Mouse (Mus musculus): Measurements from ENCODE around the gene Cnot1. TPM values are rescaled to one million over a fixed set of nuclear protein-coding genes. Genes with fewer than 3 reads are reported as not detected.
A peak's percentile ranks its signal among the peaks of the same experiment; 100 is the strongest.

Cnot1 gene
- polyA plus RNA-seq, 1 experiment from 2014 or later: 76.6 TPM

- Histone ChIP-seq H3K9me3 (ENCODE audit: low read length) (no peaks in the 10 kb centered on the region), H3K9ac (replicated peaks; ENCODE audit: low read length) (peak within 1 kb of the TSS; percentile 55), H3K4me1 (ENCODE audit: insufficient read depth, low read length) (peaks cover 15% of the 10 kb centered on the region), H3K27ac (ENCODE audit: low read length) (no peak within 1 kb of the TSS), H3K27me3 (ENCODE audit: insufficient read depth, low read length) (peaks cover 62% of the 10 kb centered on the region), H3K36me3 (ENCODE audit: insufficient read depth, low read length) (no peaks in the 10 kb centered on the region), H3K4me2 (replicated peaks; ENCODE audit: low read depth, low read length) (peak within 1 kb of the TSS; percentile 98), H3K4me3 (ENCODE audit: low read length) (peak within 1 kb of the TSS; percentile 60)
- no peak for ATAC-seq (ENCODE audit: low FRiP score, low TSS enrichment)
- WGBS: 24% methylated on average over 9 of the region's 9 CpGs
These were observed 130.6 kb downstream of the Cnot1 start, which contains the start of gene Ndrg4 for GRCm38 (mm10) chr8:95676631-95677030. Gene Ndrg4, plus strand, starts transcription at chr8:95676980.

GRCm38 (mm10) chr8:95672811-95673210 lies 134.5 kb downstream of the Cnot1 start:
- Histone ChIP-seq H3K27me3 (ENCODE audit: insufficient read depth, low read length) (peaks cover 33% of the 10 kb centered on the region), H3K27ac (ENCODE audit: low read length) (no peak overlapping the region)
- WGBS: 73% methylated on average over 5 of the region's 5 CpGs

GRCm38 (mm10) chr8:95671861-95672260 lies 135.4 kb downstream of the Cnot1 start:
- Histone ChIP-seq H3K27me3 (ENCODE audit: insufficient read depth, low read length) (peaks cover 23% of the 10 kb centered on the region), H3K27ac (ENCODE audit: low read length) (no peak overlapping the region), H3K4me2 (replicated peaks; ENCODE audit: low read depth, low read length) (no peak overlapping the region), H3K36me3 (ENCODE audit: insufficient read depth, low read length) (no peaks in the 10 kb centered on the region), H3K9ac (replicated peaks; ENCODE audit: low read length) (no peak overlapping the region), H3K4me1 (ENCODE audit: insufficient read depth, low read length) (no peaks in the 10 kb centered on the region; the same call in 1 of the 2 replicates), H3K4me3 (ENCODE audit: low read length) (no peak overlapping the region), H3K9me3 (ENCODE audit: low read length) (no peaks in the 10 kb centered on the region)
- no peak for ATAC-seq (ENCODE audit: low FRiP score, low TSS enrichment)
- 80% methylated on average over 6 of the region's 6 CpGs for WGBS

More at GRCm38 (mm10) chr8:95672811-95673210, 134.5 kb downstream of the Cnot1 start:
- no peaks in the 10 kb centered on the region for H3K9me3 ChIP-seq (ENCODE audit: low read length)
- ATAC-seq (ENCODE audit: low FRiP score, low TSS enrichment): no peak
- H3K9ac ChIP-seq (replicated peaks; ENCODE audit: low read length): no peak overlapping the region
- no peak overlapping the region for H3K4me3 ChIP-seq (ENCODE audit: low read length)
- peaks cover 8% of the 10 kb centered on the region for H3K4me1 ChIP-seq (ENCODE audit: insufficient read depth, low read length)
- H3K4me2 ChIP-seq (replicated peaks; ENCODE audit: low read depth, low read length): no peak overlapping the region
- no peaks in the 10 kb centered on the region for H3K36me3 ChIP-seq (ENCODE audit: insufficient read depth, low read length)

DNA sequence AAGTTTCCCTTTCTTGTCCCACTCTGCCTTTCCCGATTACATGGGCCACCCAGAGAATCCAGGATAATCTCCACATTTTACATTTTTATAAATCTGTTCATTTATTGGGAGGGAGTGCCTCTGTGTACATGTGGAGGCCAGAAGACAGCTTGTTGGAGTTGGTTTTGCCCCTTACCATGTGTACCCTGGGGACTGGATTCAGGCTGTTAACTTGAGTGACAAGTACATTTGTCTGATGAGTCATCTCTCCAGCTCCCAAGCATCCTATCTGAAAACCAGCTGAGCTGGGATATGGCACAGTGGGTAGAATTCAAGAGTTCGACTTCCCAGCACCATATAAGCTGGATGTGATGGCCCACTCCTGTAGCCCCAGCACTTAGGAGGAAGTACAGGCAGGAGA lies 137.3 kb downstream of the Cnot1 start:
- ATAC-seq (ENCODE audit: low FRiP score, low TSS enrichment): no peak
- peaks cover 8% of the 10 kb centered on the region for H3K27me3 ChIP-seq (ENCODE audit: insufficient read depth, low read length)
- no peak overlapping the region for H3K27ac ChIP-seq (ENCODE audit: low read length)
- 84% methylated on average over 2 of the region's 2 CpGs for WGBS
- H3K36me3 ChIP-seq (ENCODE audit: insufficient read depth, low read length): no peaks in the 10 kb centered on the region
- no peak overlapping the region for H3K4me3 ChIP-seq (ENCODE audit: low read length)
- H3K4me2 ChIP-seq (replicated peaks; ENCODE audit: low read depth, low read length): no peak overlapping the region
- H3K9ac ChIP-seq (replicated peaks; ENCODE audit: low read length): no peak overlapping the region
- no peaks in the 10 kb centered on the region; the same call in 1 of the 2 replicates for H3K4me1 ChIP-seq (ENCODE audit: insufficient read depth, low read length)
- H3K9me3 ChIP-seq (ENCODE audit: low read length): no peaks in the 10 kb centered on the region

Small RNA genes within 50 kb of the gene (microRNA-seq; reads per million reads assigned to microRNA genes)
- not detected for gene Mir7073

Other genes with a start within 250 kb of the Cnot1 start
- not detected in 2 replicates for gene Prss54, start 231.1 kb downstream of the Cnot1 start, polyA plus RNA-seq (2015; fragmentation: Nextera tagmentation; extraction: Ambion mirVana)
- gene Gins3, start 174.0 kb downstream of the Cnot1 start, polyA plus RNA-seq (2015; fragmentation: Nextera tagmentation; extraction: Ambion mirVana): 20.8 and 21.6 TPM in 2 replicates
- 20.1 and 23.7 TPM in 2 replicates for gene Ndrg4, start 130.5 kb downstream of the Cnot1 start, polyA plus RNA-seq (2015; fragmentation: Nextera tagmentation; extraction: Ambion mirVana)
- gene Setd6, start 91.6 kb downstream of the Cnot1 start, polyA plus RNA-seq (2015; fragmentation: Nextera tagmentation; extraction: Ambion mirVana): 21.3 and 22.7 TPM in 2 replicates
- 303 and 308 TPM in 2 replicates for gene Sap18b, start 17.9 kb upstream of the Cnot1 start, polyA plus RNA-seq (2015; fragmentation: Nextera tagmentation; extraction: Ambion mirVana)
- 19.2 and 19.7 TPM in 2 replicates for gene Slc38a7, start 46.1 kb upstream of the Cnot1 start, polyA plus RNA-seq (2015; fragmentation: Nextera tagmentation; extraction: Ambion mirVana)
- 286 and 293 TPM in 2 replicates for gene Got2, start 81.1 kb upstream of the Cnot1 start, polyA plus RNA-seq (2015; fragmentation: Nextera tagmentation; extraction: Ambion mirVana)